Mouse (Mus musculus): Measurements from ENCODE around the gene Hist1h2be.
"Not testable (repeated sequence)": the region's sequence is repeated elsewhere in the genome, so short reads cannot be mapped to it uniquely, and the experiment has no call there.

DNA sequence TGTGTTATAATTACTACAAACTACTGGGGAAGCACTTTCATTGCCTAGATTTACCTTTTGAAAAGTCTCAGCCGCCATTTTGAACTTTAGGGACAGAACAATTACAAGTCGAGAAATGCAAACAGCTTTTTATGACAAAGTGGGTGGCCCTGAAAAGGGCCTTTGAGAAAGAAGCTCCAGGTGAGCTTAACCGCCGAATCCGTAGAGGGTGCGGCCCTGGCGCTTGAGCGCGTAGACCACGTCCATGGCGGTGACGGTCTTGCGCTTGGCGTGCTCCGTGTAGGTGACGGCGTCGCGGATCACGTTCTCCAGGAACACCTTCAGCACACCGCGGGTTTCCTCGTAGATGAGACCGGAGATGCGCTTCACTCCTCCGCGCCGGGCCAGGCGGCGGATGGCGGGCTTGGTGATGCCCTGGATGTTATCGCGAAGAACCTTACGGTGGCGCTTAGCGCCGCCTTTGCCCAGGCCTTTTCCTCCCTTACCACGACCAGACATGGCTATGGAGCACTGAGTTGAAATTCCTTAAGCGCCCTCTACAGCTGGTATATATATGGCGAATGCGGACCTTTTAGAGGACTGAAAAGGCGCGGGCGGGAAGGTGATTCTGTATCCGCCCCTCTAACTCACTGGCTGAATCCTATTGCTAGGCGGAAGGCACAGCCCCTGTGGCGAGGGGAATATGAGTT is 69.6 kb downstream of the Hist1h2be start, which contains the start of gene Hist1h4f:
- TF ChIP-seq POLR2A (IDR thresholded peaks at IDR 0.05; ENCODE audit: borderline replicate concordance, low read depth, low read length) = peak; percentile 87
- TF ChIP-seq CTCF (IDR thresholded peaks at IDR 0.05; ENCODE audit: low read depth, low read length) = not testable (repeated sequence)
